Mouse (Mus musculus) E14TG2a.4 (cell line): ENCODE data around the gene Serping1.

Experiments used
- CTCF ChIP-seq: conservative IDR thresholded peaks from 2 replicates; pipeline ENCODE4 v1.5.1; 2014; ENCODE audit warnings: low read length
- NANOG ChIP-seq: IDR thresholded peaks from 2 replicates; pipeline ENCODE4 v1.6.1; 2014; ENCODE audit warnings: borderline replicate concordance, low read length, mixed read lengths
- POU5F1 ChIP-seq: IDR thresholded peaks from 2 replicates; pipeline ENCODE4 v1.6.1; 2014; ENCODE audit warnings: low read length, borderline replicate concordance

- TF ChIP-seq CTCF (no peak), POU5F1 (no peak), NANOG (no peak)
Observed at GRCm38 (mm10) chr2:84806546-84806945, 31.3 kb upstream of the Serping1 start.
